Mouse (Mus musculus) midbrain, embryonic 11.5 days (tissue): ENCODE data around the gene Olfr78. TPM values are rescaled to one million over a fixed set of nuclear protein-coding genes. Genes with fewer than 3 reads are reported as not detected.

Source experiments
- ATAC-seq: fragments of 200-750 bp; cut with Nextera tagmentation; 2 replicates; pipeline ENCODE4 v1.8.0; 2017; ENCODE audit warnings: moderate TSS enrichment, moderate library complexity; ENCODE audit not compliant: low FRiP score
- DNase-seq: peaks from one replicate; pipeline ENCODE4 v3.0.0; 2015; ENCODE audit warnings: low spot score; ENCODE audit errors: missing footprints
- H3K27ac ChIP-seq: fragments of 300-500 bp; sonication (generic); 2 replicates; pipeline ENCODE4 v1.5.1; 2014; ENCODE audit warnings: low read depth, low read length
- H3K27me3 ChIP-seq: fragments of 300-500 bp; sonication (generic); 2 replicates; pipeline ENCODE4 v1.6.1; 2014; ENCODE audit warnings: mild to moderate bottlenecking, low read length, moderate library complexity, mixed read lengths; ENCODE audit not compliant: control insufficient read depth, insufficient read depth
- H3K36me3 ChIP-seq: fragments of 300-500 bp; sonication (generic); 2 replicates; pipeline ENCODE4 v1.6.1; 2014; ENCODE audit warnings: mild to moderate bottlenecking, low read length, moderate library complexity, mixed read lengths; ENCODE audit not compliant: control insufficient read depth, insufficient read depth
- H3K4me1 ChIP-seq: fragments of 300-500 bp; sonication (generic); 2 replicates; pipeline ENCODE4 v1.6.1; 2014; ENCODE audit warnings: low read length; ENCODE audit not compliant: control insufficient read depth, insufficient read depth
- H3K4me2 ChIP-seq: fragments of 300-500 bp; sonication (generic); 2 replicates; pipeline ENCODE4 v1.6.1; 2014; ENCODE audit warnings: mild to moderate bottlenecking, moderate library complexity
- H3K4me3 ChIP-seq: fragments of 300-500 bp; sonication (generic); 2 replicates; pipeline ENCODE4 v1.5.1; 2014; ENCODE audit warnings: low read depth, low read length
- H3K9ac ChIP-seq: fragments of 300-500 bp; sonication (generic); 2 replicates; pipeline ENCODE4 v1.6.1; 2014; ENCODE audit warnings: low read length
- H3K9me3 ChIP-seq: fragments of 300-500 bp; sonication (generic); 2 replicates; pipeline ENCODE4 v1.6.1; 2016; ENCODE audit warnings: low read length; ENCODE audit not compliant: control insufficient read depth
- WGBS: fragments of 180-500 bp; shearing (Covaris S2); extraction: QIAGEN DNeasy Blood & Tissue Kit; methylation state at CpG from one replicate; pipeline ENCODE4 v1.1.7; 2014; 5-methylcytosine and 5-hydroxymethylcytosine counted together
- polyA plus RNA-seq: library from polyadenylated mRNA; unstranded; fragments of >200 nt; fragmentation: Nextera tagmentation; extraction: Ambion mirVana; gene quantifications from 2 replicates; pipeline ENCODE4 v1.2.1, GENCODE M21; 2014

The Olfr78 gene
- not detected in 2 replicates for polyA plus RNA-seq

DNA sequence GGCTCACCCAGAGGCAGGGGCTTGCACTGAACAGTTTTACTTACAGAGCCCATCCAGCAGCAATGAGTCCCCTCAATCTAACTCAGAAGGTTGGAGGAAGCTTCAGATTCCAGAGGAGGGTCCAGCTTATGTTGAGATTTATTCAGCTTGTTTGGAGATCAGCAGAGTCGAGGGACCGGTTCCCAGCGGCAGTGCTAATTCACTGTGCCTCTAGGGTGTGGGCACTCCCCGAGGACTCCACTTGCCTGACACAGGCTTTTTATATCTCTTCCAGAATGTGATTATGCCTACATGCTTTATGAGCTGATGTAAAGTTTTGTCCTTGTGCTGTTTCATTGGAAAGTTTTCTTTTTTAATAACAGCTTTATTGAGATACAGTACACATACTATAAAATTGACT is at the start of gene Olfr78, which contains the start of gene Olfr560:
Olfr78 (minus strand) TSS at position 206 of the 400 bp plus-strand sequence.
Olfr560 (minus strand) TSS at position 101 of the 400 bp plus-strand sequence.
- no peaks in the 10 kb centered on the region for H3K27me3 ChIP-seq
- WGBS: 80% methylated on average over 4 of the region's 4 CpGs
- DNase-seq: no peak
- H3K27ac ChIP-seq: no peak within 1 kb of the TSS
- no peak for ATAC-seq
- H3K9ac ChIP-seq: no peak within 1 kb of the TSS
- H3K36me3 ChIP-seq: no peaks in the 10 kb centered on the region
- H3K9me3 ChIP-seq: no peaks in the 10 kb centered on the region
- H3K4me3 ChIP-seq: no peak within 1 kb of the TSS
- no peak within 1 kb of the TSS for H3K4me2 ChIP-seq
- no peaks in the 10 kb centered on the region for H3K4me1 ChIP-seq

- DNase-seq (no peak), ATAC-seq (no peak)
- Histone ChIP-seq H3K4me3 (no peak within 1 kb of the TSS), H3K9me3 (no peaks in the 10 kb centered on the region), H3K27ac (no peak within 1 kb of the TSS), H3K4me2 (no peak within 1 kb of the TSS), H3K36me3 (no peaks in the 10 kb centered on the region), H3K4me1 (no peaks in the 10 kb centered on the region), H3K27me3 (no peaks in the 10 kb centered on the region), H3K9ac (no peak within 1 kb of the TSS)
Measured at GRCm38 (mm10) chr7:102803180-102803579, 43.9 kb upstream of the Olfr78 start, which contains the start of gene Olfr564. Olfr564 (plus strand) TSS chr7:102803480.

DNA sequence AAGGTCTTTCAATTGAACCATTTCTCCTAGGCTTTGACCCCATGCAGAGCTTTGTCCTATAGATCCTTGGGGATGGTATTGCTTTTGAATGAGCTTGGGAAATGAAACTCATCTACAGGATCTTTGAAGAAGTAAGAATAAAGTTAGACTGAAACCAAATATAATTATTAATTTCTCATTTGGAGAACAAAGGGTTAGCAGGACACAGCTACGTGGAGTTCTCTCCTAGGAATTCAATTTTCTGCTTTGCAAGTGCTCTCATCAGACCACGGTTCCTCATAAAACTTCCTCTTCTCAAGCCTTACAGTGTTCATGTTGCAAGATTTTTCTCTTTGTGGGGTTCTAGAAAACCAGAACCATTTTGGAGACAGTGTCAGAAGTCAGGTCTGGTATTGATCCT is 11.7 kb upstream of the Olfr78 start, which contains the start of gene Olfr561:
Olfr561 (plus strand) TSS at position 301 of the 400 bp plus-strand sequence.
- H3K36me3 ChIP-seq: no peaks in the 10 kb centered on the region
- WGBS: 90% methylated on average over 2 of the region's 2 CpGs
- H3K27ac ChIP-seq: no peak within 1 kb of the TSS
- no peak within 1 kb of the TSS for H3K4me3 ChIP-seq
- no peak within 1 kb of the TSS for H3K4me2 ChIP-seq
- no peaks in the 10 kb centered on the region for H3K9me3 ChIP-seq
- no peak within 1 kb of the TSS for H3K9ac ChIP-seq
- ATAC-seq (no peak), DNase-seq (no peak)
- H3K27me3 ChIP-seq: no peaks in the 10 kb centered on the region
- no peaks in the 10 kb centered on the region for H3K4me1 ChIP-seq

GRCm38 (mm10) chr7:102752086-102752485 is 7.2 kb downstream of the Olfr78 start:
- H3K27me3 ChIP-seq: no peaks in the 10 kb centered on the region
- WGBS: 15% methylated on average over 1 of the region's 1 CpGs
- ATAC-seq (no peak), DNase-seq (no peak)
- H3K4me3 ChIP-seq: no peak overlapping the region
- H3K4me2 ChIP-seq: no peak overlapping the region
- H3K27ac ChIP-seq: no peak overlapping the region
- no peaks in the 10 kb centered on the region for H3K4me1 ChIP-seq
- no peaks in the 10 kb centered on the region for H3K9me3 ChIP-seq
- H3K36me3 ChIP-seq: no peaks in the 10 kb centered on the region
- H3K9ac ChIP-seq: no peak overlapping the region

DNA sequence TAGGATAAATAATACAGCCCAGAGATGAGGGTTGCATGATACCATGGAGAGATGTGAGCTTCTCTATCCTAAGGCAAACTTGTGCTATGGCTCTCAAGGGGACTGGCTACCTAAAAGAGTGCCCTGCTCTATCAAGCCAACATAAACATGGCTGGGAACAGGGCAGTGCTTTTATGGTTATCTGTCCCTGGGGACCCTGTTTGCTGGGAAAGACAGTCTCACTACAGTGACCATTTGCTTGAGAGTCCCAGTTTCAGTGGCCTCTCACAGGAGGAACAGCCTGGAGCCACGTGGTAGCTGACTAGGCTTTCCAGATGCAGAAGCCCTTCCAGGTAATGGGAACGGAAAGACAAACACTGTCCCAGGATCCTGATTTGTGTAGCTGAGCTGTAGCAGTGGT is 21.6 kb downstream of the Olfr78 start:
- Histone ChIP-seq H3K9ac (no peak overlapping the region), H3K4me2 (no peak overlapping the region), H3K27me3 (no peaks in the 10 kb centered on the region), H3K27ac (no peak overlapping the region), H3K4me1 (no peaks in the 10 kb centered on the region), H3K36me3 (no peaks in the 10 kb centered on the region), H3K4me3 (no peak overlapping the region), H3K9me3 (no peaks in the 10 kb centered on the region)
- no peak for DNase-seq
- 64% methylated on average over 2 of the region's 2 CpGs for WGBS
- ATAC-seq: no peak

- Histone ChIP-seq H3K36me3 (no peaks in the 10 kb centered on the region), H3K9me3 (no peaks in the 10 kb centered on the region), H3K4me2 (no peak overlapping the region), H3K4me1 (no peaks in the 10 kb centered on the region), H3K27me3 (no peaks in the 10 kb centered on the region), H3K27ac (no peak overlapping the region), H3K4me3 (no peak overlapping the region), H3K9ac (no peak overlapping the region)
- DNase-seq (no peak), ATAC-seq (no peak)
- 75% methylated on average over 1 of the region's 1 CpGs for WGBS
Measured at GRCm38 (mm10) chr7:102733793-102734192, 25.5 kb downstream of the Olfr78 start.

GRCm38 (mm10) chr7:102727391-102727790 is 31.9 kb downstream of the Olfr78 start, which contains the start of gene Olfr559:
Olfr559 (minus strand) TSS chr7:102727491.
- no peaks in the 10 kb centered on the region for H3K36me3 ChIP-seq

DNA sequence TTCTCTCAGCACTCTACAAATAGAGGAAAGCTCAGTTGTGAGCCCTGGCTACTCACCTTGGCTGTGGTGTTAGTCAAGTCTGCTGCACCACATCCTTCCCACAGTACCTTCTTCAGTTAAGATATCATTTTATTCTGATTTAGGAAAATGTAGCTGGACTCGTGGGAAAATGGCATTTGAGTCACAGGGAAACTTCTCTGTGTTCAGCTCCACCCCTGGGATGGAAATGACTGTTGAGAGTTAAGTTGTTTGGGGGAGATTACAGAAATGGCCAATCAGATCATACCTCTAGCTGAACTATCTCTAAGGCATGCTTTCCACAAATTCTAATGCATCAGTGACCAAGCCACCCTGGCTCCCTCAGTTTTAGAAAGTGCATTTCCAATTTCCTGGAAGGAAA is 40.3 kb downstream of the Olfr78 start, which contains the start of gene Olfr33:
Olfr33 (minus strand) TSS at position 101 of the 400 bp plus-strand sequence.
- ATAC-seq (no peak), DNase-seq (no peak)
- H3K27me3 ChIP-seq: no peaks in the 10 kb centered on the region
- WGBS: 42% methylated on average over 1 of the region's 1 CpGs
- H3K4me1 ChIP-seq: no peaks in the 10 kb centered on the region
- no peak within 1 kb of the TSS for H3K4me3 ChIP-seq
- no peaks in the 10 kb centered on the region for H3K9me3 ChIP-seq
- H3K9ac ChIP-seq: no peak within 1 kb of the TSS
- H3K36me3 ChIP-seq: no peaks in the 10 kb centered on the region
- H3K27ac ChIP-seq: no peak within 1 kb of the TSS
- H3K4me2 ChIP-seq: no peak within 1 kb of the TSS

More at GRCm38 (mm10) chr7:102727391-102727790, 31.9 kb downstream of the Olfr78 start, which contains the start of gene Olfr559:
- no peak for DNase-seq
- H3K27ac ChIP-seq: no peak within 1 kb of the TSS
- no peak within 1 kb of the TSS for H3K4me3 ChIP-seq
- no peaks in the 10 kb centered on the region for H3K4me1 ChIP-seq
- no peak for ATAC-seq
- H3K27me3 ChIP-seq: no peaks in the 10 kb centered on the region
- no peak within 1 kb of the TSS for H3K9ac ChIP-seq
- H3K4me2 ChIP-seq: no peak within 1 kb of the TSS
- no peaks in the 10 kb centered on the region for H3K9me3 ChIP-seq

DNA sequence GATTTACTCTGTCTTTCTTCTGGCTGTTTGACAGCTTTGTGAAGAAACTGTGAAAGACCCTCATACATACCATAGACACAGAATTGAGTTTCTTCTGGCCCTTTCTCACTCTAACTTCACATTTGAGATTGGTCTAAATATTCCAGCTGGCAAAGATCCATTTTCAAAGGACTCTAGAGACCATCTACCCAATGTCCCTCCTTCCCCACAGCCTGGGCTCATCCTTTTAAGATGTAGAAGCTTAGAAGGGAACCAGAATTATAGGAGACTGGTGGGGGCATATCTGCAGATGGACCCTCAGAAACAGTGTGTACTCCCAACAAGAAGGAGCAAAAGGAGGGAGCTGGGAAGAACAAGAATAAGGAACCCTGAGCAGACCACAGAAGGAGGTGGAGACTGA is 57.4 kb downstream of the Olfr78 start, which contains the start of gene Olfr558:
Olfr558 (plus strand) TSS at position 301 of the 400 bp plus-strand sequence.
- no peak for ATAC-seq
- H3K36me3 ChIP-seq: no peaks in the 10 kb centered on the region
- no peak within 1 kb of the TSS for H3K27ac ChIP-seq
- no peak within 1 kb of the TSS for H3K4me2 ChIP-seq
- H3K27me3 ChIP-seq: no peaks in the 10 kb centered on the region
- no peaks in the 10 kb centered on the region for H3K4me1 ChIP-seq
- no peak within 1 kb of the TSS for H3K9ac ChIP-seq
- no peak for DNase-seq
- H3K9me3 ChIP-seq: no peaks in the 10 kb centered on the region
- no peak within 1 kb of the TSS for H3K4me3 ChIP-seq
